Mouse (Mus musculus) frontal cortex, adult 2 months (tissue): Measurements from ENCODE around the gene Esp31. TPM values are rescaled to one million over a fixed set of nuclear protein-coding genes. Genes with fewer than 3 reads are reported as not detected.

Source experiments
- DNase-seq, 2 experiments: peaks; one replicate each; pipeline ENCODE4 v3.0.0; 2022; ENCODE audit warnings: low spot score in 1 of 2; ENCODE audit errors: extremely low spot score in 1 of 2
- polyA plus RNA-seq: library from polyadenylated mRNA; depleted of rRNA; stranded (reverse); fragments of >200 nt; gene quantifications from 2 replicates; pipeline ENCODE4 v1.2.3, GENCODE M21; 2012; rRNA removed

Esp31 gene
- not detected in 2 replicates for polyA plus RNA-seq

DNA sequence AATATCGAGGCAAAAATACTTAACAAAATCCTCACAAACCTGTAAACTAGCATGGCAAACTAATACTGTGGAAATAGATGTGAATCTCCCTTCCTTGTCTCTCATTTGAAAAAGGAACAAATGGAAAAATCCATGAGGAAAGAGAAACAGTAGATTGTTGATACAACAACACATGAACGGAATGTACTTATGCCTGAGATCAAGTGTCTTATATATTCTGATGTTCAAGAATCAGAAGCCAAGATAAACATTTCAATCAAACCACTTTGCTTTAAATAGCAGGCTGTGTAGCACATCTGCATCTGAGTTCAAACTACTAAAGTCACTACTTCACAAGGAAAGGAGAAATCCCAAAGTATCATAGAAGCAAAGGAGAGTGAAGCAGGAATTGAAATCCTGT lies at the start of gene Esp31:
TSS of gene Esp31 (plus strand) at position 301 of the 400 bp plus-strand sequence.
- no peak for DNase-seq

Other genes with a start within 250 kb of the Esp31 start
- gene Esp36, start 219.3 kb upstream of the Esp31 start, polyA plus RNA-seq = not detected in 2 replicates
- gene Esp34, start 85.3 kb upstream of the Esp31 start, polyA plus RNA-seq = not detected in 2 replicates